Comparison of ENCODE assay signal across 22 mouse cellular contexts in genomic region chr10:52025291-52025690, GRCm38 (mm10). TPM values are rescaled to one million over a fixed set of nuclear protein-coding genes. Genes with fewer than 3 reads are reported as not detected.
"Had no signal": no experiment of that assay in that cellular context is flagged by ENCODE, and none has a peak within 500 bp of the region (broad histone marks: within the 10 kb centered on the region; RNA-seq: fewer than 3 reads in every experiment).

No protein-coding gene starts in this region.

- H3K4me3 ChIP-seq: liver, embryonic 12.5 days; liver, embryonic 15.5 days; lung, embryonic 15.5 days; megakaryocyte, embryonic 14.5 days; midbrain, embryonic 10.5 days; neural tube, embryonic 13.5 days had no signal

- H3K9ac ChIP-seq: liver, embryonic 12.5 days; liver, embryonic 15.5 days; lung, embryonic 15.5 days; neural tube, embryonic 13.5 days had no signal

- H3K36me3 ChIP-seq: liver, embryonic 12.5 days; liver, embryonic 15.5 days; lung, embryonic 15.5 days; midbrain, embryonic 10.5 days; neural tube, embryonic 13.5 days had no signal

- H3K4me2 ChIP-seq: liver, embryonic 12.5 days; liver, embryonic 15.5 days; lung, embryonic 15.5 days; neural tube, embryonic 13.5 days had no signal

- DNase-seq: kidney, adult 18-20 months; kidney, adult 9 months; kidney, postnatal 14 days; kidney, postnatal 4 days; liver; lung, adult 18-20 months; lung, postnatal 10 days; lung, postnatal 36 days; midbrain, embryonic 14.5 days; thymus, adult 18-20 months; thymus, postnatal 36 days had no signal

- H3K9me3 ChIP-seq: liver, embryonic 12.5 days; liver, embryonic 15.5 days; lung, embryonic 15.5 days; midbrain, embryonic 10.5 days; neural tube, embryonic 13.5 days had no signal

- ATAC-seq: liver, embryonic 12.5 days had no signal

- H3K27ac ChIP-seq: liver, embryonic 12.5 days; liver, embryonic 15.5 days; lung, embryonic 15.5 days; midbrain, embryonic 10.5 days; neural tube, embryonic 13.5 days had no signal

RNA-seq across cellular contexts. Expression of gene Vgll2, which starts 3.0 kb away (rescaled TPM):
- total RNA-seq: left cerebral cortex, adult 18-20 months; left cerebral cortex, postnatal 25 days had no signal
- polyA plus RNA-seq: midbrain, embryonic 14.5 days; small intestine, adult 2 months; spleen, adult 2 months; testis, adult 2 months had no signal
